Mouse (Mus musculus): ENCODE measurements around the gene Rnf166.

DNA sequence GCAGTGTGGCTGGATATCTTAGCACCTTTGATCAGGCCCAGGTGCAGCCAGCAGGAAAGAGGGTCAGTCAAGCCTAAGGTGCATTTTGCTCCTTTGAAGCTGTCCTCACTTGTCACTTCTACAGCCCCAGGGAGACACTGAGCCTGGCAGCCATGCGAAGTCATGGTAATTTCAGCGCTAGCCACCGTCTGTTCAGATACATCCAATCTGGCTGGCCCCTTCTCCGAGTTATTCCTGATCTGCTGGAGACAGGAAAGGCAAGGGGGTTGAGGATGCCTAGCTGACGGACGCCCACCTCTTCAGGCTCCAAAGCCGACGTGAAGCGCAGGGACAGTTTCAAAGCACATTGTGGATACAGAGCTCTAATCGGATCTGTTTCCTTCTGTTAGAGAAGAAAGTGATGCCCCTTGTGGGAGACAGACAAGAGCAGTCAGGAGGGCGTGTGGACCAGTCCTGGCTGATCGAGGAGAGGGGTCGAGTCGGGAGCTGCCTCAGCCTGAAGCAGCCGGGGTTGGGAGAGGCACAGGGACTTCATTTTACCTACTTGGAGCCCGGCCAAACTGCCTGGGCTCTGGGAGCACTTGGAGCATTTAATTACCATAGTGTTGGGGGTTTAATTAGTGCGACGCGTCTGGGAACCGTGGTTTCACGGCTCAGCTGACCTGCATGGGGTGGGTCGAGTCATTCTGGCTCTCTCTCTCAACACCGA, 47.9 kb upstream of the Rnf166 start:
- TF ChIP-seq CTCF (IDR thresholded peaks at IDR 0.05; ENCODE audit: low read depth, low read length) (no peak), POLR2A (IDR thresholded peaks at IDR 0.05; ENCODE audit: insufficient read depth, low read length) (no peak), EP300 (IDR thresholded peaks at IDR 0.05; ENCODE audit: insufficient read depth, low read depth, low read length) (0 out of 2 replicates have a peak, but pooled peaks have one; percentile 15)
